Mouse (Mus musculus) small intestine, adult 10 weeks (tissue): ENCODE results near the gene Pde4d. TPM values are rescaled to one million over a fixed set of nuclear protein-coding genes. Genes with fewer than 3 reads are reported as not detected.

Source experiments
- polyA plus RNA-seq: library from polyadenylated mRNA; stranded (reverse); fragments of 350-450 nt; fragmentation: Illumina TruSeq; extraction: RNeasy Lipid Tissue Mini Kit (QIAGEN cat#74804); gene quantifications from one replicate; pipeline ENCODE4 v1.2.3, GENCODE M21; 2014; ENCODE audit warnings: low replicate concordance

Gene Pde4d
- polyA plus RNA-seq = 3.9 TPM

DNA sequence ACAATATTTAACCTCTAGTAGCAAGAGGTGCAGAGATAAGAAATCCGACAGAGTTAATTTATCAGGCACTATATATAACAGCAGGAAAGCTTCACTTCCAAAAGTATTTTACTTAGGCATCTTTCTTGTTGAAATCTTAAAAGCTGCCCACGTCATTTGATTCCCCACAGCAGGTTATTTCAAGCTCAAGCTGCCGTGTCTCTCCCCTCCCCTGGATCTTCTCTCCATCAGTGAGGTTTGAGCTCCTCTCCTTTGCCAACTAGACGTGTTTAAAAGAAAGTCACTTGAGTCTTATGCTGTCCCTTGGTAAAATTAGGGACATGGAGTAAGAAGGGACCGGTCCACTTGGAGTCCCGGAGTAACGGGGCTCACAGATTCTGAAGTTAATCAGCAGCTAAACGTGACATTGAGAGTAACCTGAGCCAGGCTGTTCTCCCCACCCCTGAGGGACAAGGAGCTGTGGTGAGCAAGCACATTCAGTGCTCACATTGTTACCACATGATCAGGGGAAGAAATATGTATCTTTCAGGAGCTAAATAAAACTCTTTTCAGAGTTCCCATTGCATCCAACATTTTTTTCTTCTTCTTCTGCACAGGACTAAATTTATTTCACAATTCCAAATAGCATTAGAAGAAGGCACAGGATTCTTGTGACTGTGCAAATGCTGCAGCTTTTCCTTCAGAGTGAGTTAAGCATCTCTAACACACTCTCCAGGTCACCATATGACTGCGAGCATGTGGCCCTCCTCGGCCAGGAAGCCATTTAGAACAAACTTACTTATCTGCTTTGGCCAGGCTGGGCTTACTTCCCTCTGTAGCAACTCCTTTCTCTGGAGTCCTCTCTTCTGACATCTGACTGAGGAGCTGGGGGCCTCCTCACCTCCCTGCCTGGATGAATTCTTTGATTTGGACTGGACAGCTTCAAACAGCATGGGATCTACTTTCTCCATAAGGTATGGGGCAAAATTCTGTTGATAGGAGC lies at the start of gene Pde4d:
Gene Pde4d, plus strand, starts transcription at position 833 of the 982 bp plus-strand sequence.

Other genes with a start within 250 kb of the Pde4d start
- gene Elovl7, start 235.5 kb upstream of the Pde4d start, polyA plus RNA-seq = 58.8 TPM
- gene Depdc1b, start 133.6 kb upstream of the Pde4d start, polyA plus RNA-seq = 1.4 TPM